Mouse (Mus musculus): ENCODE measurements around the gene Serpine1. TPM values are rescaled to one million over a fixed set of nuclear protein-coding genes. Genes with fewer than 3 reads are reported as not detected.

The Serpine1 gene
- polyA plus RNA-seq, 1 experiment: 4.1 TPM

- H3K27ac ChIP-seq (ENCODE audit: control insufficient read depth, insufficient read depth, low read length): no peak overlapping the region
- H3K4me3 ChIP-seq (ENCODE audit: control insufficient read depth, insufficient read depth, low read length): no peak overlapping the region
- H3K36me3 ChIP-seq (ENCODE audit: control insufficient read depth, insufficient read depth, low read length): peaks cover 7% of the 10 kb centered on the region
- DNase-seq: no peak
- peaks cover 9% of the 10 kb centered on the region for H3K4me1 ChIP-seq (replicated peaks; ENCODE audit: control insufficient read depth, insufficient read depth, low read length)
- TF ChIP-seq POLR2A (IDR thresholded peaks at IDR 0.05; ENCODE audit: control insufficient read depth, extremely low read depth, insufficient read depth, low read length, poor library complexity) (no peak), CTCF (IDR thresholded peaks at IDR 0.05; ENCODE audit: borderline replicate concordance, control insufficient read depth, extremely low read depth, insufficient read depth, low read length, poor library complexity) (no peak)
- no peaks in the 10 kb centered on the region for H3K27me3 ChIP-seq (ENCODE audit: control insufficient read depth, insufficient read depth, low read length)
- WGBS: 94% methylated on average over 10 of the region's 10 CpGs
Observed at GRCm38 (mm10) chr5:137041442-137041841, 30.6 kb downstream of the Serpine1 start.

GRCm38 (mm10) chr5:137039453-137039852, 32.6 kb downstream of the Serpine1 start:
- 97% methylated on average over 10 of the region's 10 CpGs for WGBS
- Histone ChIP-seq H3K36me3 (ENCODE audit: control insufficient read depth, insufficient read depth, low read length) (peaks cover 7% of the 10 kb centered on the region), H3K4me1 (replicated peaks; ENCODE audit: control insufficient read depth, insufficient read depth, low read length) (no peaks in the 10 kb centered on the region), H3K27me3 (ENCODE audit: control insufficient read depth, insufficient read depth, low read length) (no peaks in the 10 kb centered on the region), H3K27ac (ENCODE audit: control insufficient read depth, insufficient read depth, low read length) (no peak overlapping the region), H3K4me3 (ENCODE audit: control insufficient read depth, insufficient read depth, low read length) (no peak overlapping the region)
- no peak for DNase-seq
- TF ChIP-seq POLR2A (IDR thresholded peaks at IDR 0.05; ENCODE audit: control insufficient read depth, extremely low read depth, insufficient read depth, low read length, poor library complexity) (no peak), CTCF (IDR thresholded peaks at IDR 0.05; ENCODE audit: borderline replicate concordance, control insufficient read depth, extremely low read depth, insufficient read depth, low read length, poor library complexity) (no peak)

- TF ChIP-seq CTCF (IDR thresholded peaks at IDR 0.05; ENCODE audit: borderline replicate concordance, control insufficient read depth, extremely low read depth, insufficient read depth, low read length, poor library complexity) (no peak), POLR2A (IDR thresholded peaks at IDR 0.05; ENCODE audit: control insufficient read depth, extremely low read depth, insufficient read depth, low read length, poor library complexity) (no peak)
- DNase-seq: no peak
- Histone ChIP-seq H3K4me1 (replicated peaks; ENCODE audit: control insufficient read depth, insufficient read depth, low read length) (peaks cover 21% of the 10 kb centered on the region), H3K4me3 (ENCODE audit: control insufficient read depth, insufficient read depth, low read length) (no peak overlapping the region), H3K27me3 (ENCODE audit: control insufficient read depth, insufficient read depth, low read length) (peaks cover 6% of the 10 kb centered on the region; the same call in 1 of the 2 replicates), H3K36me3 (ENCODE audit: control insufficient read depth, insufficient read depth, low read length) (peaks cover 7% of the 10 kb centered on the region), H3K27ac (ENCODE audit: control insufficient read depth, insufficient read depth, low read length) (no peak overlapping the region)
- WGBS: 95% methylated on average over 13 of the region's 13 CpGs
Observed at GRCm38 (mm10) chr5:137036211-137036610, 35.9 kb downstream of the Serpine1 start.

GRCm38 (mm10) chr5:137032641-137033074, 39.4 kb downstream of the Serpine1 start:
- H3K27me3 ChIP-seq (ENCODE audit: control insufficient read depth, insufficient read depth, low read length): peaks cover 20% of the 10 kb centered on the region
- DNase-seq: peak; percentile 90
- no peak for TF ChIP-seq POLR2A (IDR thresholded peaks at IDR 0.05; ENCODE audit: control insufficient read depth, extremely low read depth, insufficient read depth, low read length, poor library complexity)
- TF ChIP-seq CTCF (IDR thresholded peaks at IDR 0.05; ENCODE audit: borderline replicate concordance, control insufficient read depth, extremely low read depth, insufficient read depth, low read length, poor library complexity): peak; percentile 38; the same call in 1 of the 2 replicates
- WGBS: 0% methylated on average over 49 of the region's 49 CpGs
- H3K4me3 ChIP-seq (ENCODE audit: control insufficient read depth, insufficient read depth, low read length): peak overlapping the region; percentile 37
- peaks cover 40% of the 10 kb centered on the region for H3K4me1 ChIP-seq (replicated peaks; ENCODE audit: control insufficient read depth, insufficient read depth, low read length)
- no peak overlapping the region for H3K27ac ChIP-seq (ENCODE audit: control insufficient read depth, insufficient read depth, low read length)
- H3K36me3 ChIP-seq (ENCODE audit: control insufficient read depth, insufficient read depth, low read length): peaks cover 3% of the 10 kb centered on the region

- peak overlapping the region; percentile 37 for H3K4me3 ChIP-seq (ENCODE audit: control insufficient read depth, insufficient read depth, low read length)
- under 1% methylated on average over 33 of the region's 33 CpGs for WGBS
- DNase-seq: no peak
- TF ChIP-seq POLR2A (IDR thresholded peaks at IDR 0.05; ENCODE audit: control insufficient read depth, extremely low read depth, insufficient read depth, low read length, poor library complexity) (no peak), CTCF (IDR thresholded peaks at IDR 0.05; ENCODE audit: borderline replicate concordance, control insufficient read depth, extremely low read depth, insufficient read depth, low read length, poor library complexity) (no peak)
- H3K4me1 ChIP-seq (replicated peaks; ENCODE audit: control insufficient read depth, insufficient read depth, low read length): peaks cover 40% of the 10 kb centered on the region
- H3K27ac ChIP-seq (ENCODE audit: control insufficient read depth, insufficient read depth, low read length): no peak overlapping the region
- no peaks in the 10 kb centered on the region for H3K36me3 ChIP-seq (ENCODE audit: control insufficient read depth, insufficient read depth, low read length)
- peaks cover 20% of the 10 kb centered on the region for H3K27me3 ChIP-seq (ENCODE audit: control insufficient read depth, insufficient read depth, low read length)
Observed at GRCm38 (mm10) chr5:137032033-137032421, 40.0 kb downstream of the Serpine1 start.

GRCm38 (mm10) chr5:137031076-137032032, 40.7 kb downstream of the Serpine1 start:
- peaks cover 20% of the 10 kb centered on the region for H3K27me3 ChIP-seq (ENCODE audit: control insufficient read depth, insufficient read depth, low read length)
- H3K4me3 ChIP-seq (ENCODE audit: control insufficient read depth, insufficient read depth, low read length): peak overlapping the region; percentile 37
- no peak for DNase-seq
- H3K27ac ChIP-seq (ENCODE audit: control insufficient read depth, insufficient read depth, low read length): no peak overlapping the region
- no peaks in the 10 kb centered on the region for H3K36me3 ChIP-seq (ENCODE audit: control insufficient read depth, insufficient read depth, low read length)
- 5% methylated on average over 78 of the region's 78 CpGs for WGBS
- TF ChIP-seq CTCF (IDR thresholded peaks at IDR 0.05; ENCODE audit: borderline replicate concordance, control insufficient read depth, extremely low read depth, insufficient read depth, low read length, poor library complexity) (no peak), POLR2A (IDR thresholded peaks at IDR 0.05; ENCODE audit: control insufficient read depth, extremely low read depth, insufficient read depth, low read length, poor library complexity) (no peak)
- H3K4me1 ChIP-seq (replicated peaks; ENCODE audit: control insufficient read depth, insufficient read depth, low read length): peaks cover 40% of the 10 kb centered on the region

Measured in thymus, adult 2 months (tissue).